In the genomic region with DNA sequence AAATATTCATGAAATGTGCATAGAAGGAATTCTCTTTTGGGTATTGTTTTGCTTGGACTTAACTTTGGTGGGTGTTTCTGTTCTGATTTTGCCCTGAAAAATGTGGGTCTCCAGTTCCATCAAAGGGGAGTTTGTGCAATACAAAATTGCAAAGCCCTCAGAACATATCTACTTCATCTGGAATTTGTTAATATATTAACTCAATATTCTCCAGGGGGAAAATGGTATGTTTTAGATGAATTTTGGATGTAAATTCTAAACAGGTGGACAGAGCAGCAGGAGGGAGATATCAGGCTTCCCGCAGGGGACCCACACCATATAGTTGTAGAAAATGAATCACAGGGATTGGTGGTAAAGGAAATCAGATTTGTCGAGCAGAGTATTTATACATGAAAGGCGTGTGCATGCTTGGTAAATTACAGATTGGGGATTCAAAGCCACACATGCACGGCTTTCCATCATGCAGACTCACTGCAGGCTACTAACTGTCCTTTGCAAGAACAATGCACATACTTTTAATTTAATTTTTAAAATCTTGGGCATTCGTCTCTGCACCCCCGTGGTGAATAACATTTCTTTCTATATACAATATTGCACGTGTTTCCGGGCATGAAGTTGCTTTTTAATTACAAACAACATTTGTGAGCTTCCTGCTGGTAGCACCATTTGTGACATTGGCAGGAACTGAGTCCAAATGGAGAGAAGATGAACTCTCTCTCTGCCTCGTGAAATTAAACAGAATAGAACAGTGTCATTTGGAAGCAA, we compare ENCODE assay signal across 13 mouse cellular contexts.
DNase-seq lines count a peak whose midpoint lies in the region; ATAC-seq and TF ChIP-seq lines count a peak whose summit lies in the region.
"Had no signal": no experiment of that assay in that cellular context is flagged by ENCODE, and none has a peak within 500 bp of the region (broad histone marks: within the 10 kb centered on the region; RNA-seq: fewer than 3 reads in every experiment).

No protein-coding gene starts in this region.

- H3K4me1 ChIP-seq in forebrain, embryonic 15.5 days = peaks cover 11% of the 10 kb centered on the region; the same call in 1 of the 2 replicates
- peaks cover 10% of the 10 kb centered on the region for H3K4me1 ChIP-seq in forebrain, embryonic 13.5 days
- no peaks in the 10 kb centered on the region for H3K4me1 ChIP-seq in lung, embryonic 15.5 days
- H3K4me1 ChIP-seq in limb, embryonic 14.5 days (ENCODE audit: control insufficient read depth, insufficient read depth, low read length) = peaks cover 10% of the 10 kb centered on the region; the same call in 1 of the 2 replicates
- peaks cover 12% of the 10 kb centered on the region; the same call in 1 of the 2 replicates for H3K4me1 ChIP-seq in midbrain, embryonic 10.5 days

- H3K4me2 ChIP-seq in forebrain, embryonic 15.5 days (replicated peaks) = no peak overlapping the region
- H3K4me2 ChIP-seq in forebrain, embryonic 13.5 days = no peak overlapping the region
- H3K4me2 ChIP-seq in lung, embryonic 15.5 days = no peak overlapping the region
- no peak overlapping the region for H3K4me2 ChIP-seq in limb, embryonic 14.5 days (replicated peaks; ENCODE audit: low read depth, low read length, severe bottlenecking)

- DNase-seq in lung, postnatal 10 days = no peak
- peak; percentile 61 to 69 for DNase-seq in cerebellum, postnatal 10 days
- peak; percentile 19 for DNase-seq in limb, embryonic 14.5 days (ENCODE audit: low spot score)
- no peak for DNase-seq in kidney, postnatal 36 days
- no peak for DNase-seq in midbrain, embryonic 10.5 days (ENCODE audit: low spot score)
- DNase-seq: adrenal gland, postnatal 25 days; heart, postnatal 10 days; right cerebral cortex, postnatal 14 days; thymus, adult 2 months had no signal

- no peak overlapping the region for H3K9ac ChIP-seq in forebrain, embryonic 15.5 days (replicated peaks)
- no peak overlapping the region for H3K9ac ChIP-seq in forebrain, embryonic 13.5 days
- H3K9ac ChIP-seq in lung, embryonic 15.5 days = no peak overlapping the region
- H3K9ac ChIP-seq in limb, embryonic 14.5 days (ENCODE audit: low read depth, low read length, severe bottlenecking) = no peak overlapping the region
- H3K9ac ChIP-seq: liver, embryonic 14.5 days had no signal

- no peaks in the 10 kb centered on the region for H3K27me3 ChIP-seq in forebrain, embryonic 15.5 days
- H3K27me3 ChIP-seq in forebrain, embryonic 13.5 days = no peaks in the 10 kb centered on the region
- no peaks in the 10 kb centered on the region for H3K27me3 ChIP-seq in lung, embryonic 15.5 days
- no peaks in the 10 kb centered on the region for H3K27me3 ChIP-seq in limb, embryonic 14.5 days (ENCODE audit: control insufficient read depth, insufficient read depth, low read length)
- no peaks in the 10 kb centered on the region for H3K27me3 ChIP-seq in midbrain, embryonic 10.5 days (ENCODE audit: low read depth, poor library complexity, severe bottlenecking)

- ATAC-seq in forebrain, embryonic 15.5 days (replicated peaks) = no peak
- ATAC-seq in forebrain, embryonic 13.5 days = no peak
- no peak for ATAC-seq in lung, embryonic 15.5 days (ENCODE audit: borderline replicate concordance, extremely low read depth, low FRiP score, low TSS enrichment)
- peak; percentile 70 for ATAC-seq in limb, embryonic 14.5 days (ENCODE audit: low FRiP score, low read depth)

- H3K9me3 ChIP-seq in forebrain, embryonic 15.5 days = no peaks in the 10 kb centered on the region
- H3K9me3 ChIP-seq in forebrain, embryonic 13.5 days (replicated peaks) = no peaks in the 10 kb centered on the region
- no peaks in the 10 kb centered on the region for H3K9me3 ChIP-seq in lung, embryonic 15.5 days
- H3K9me3 ChIP-seq in limb, embryonic 14.5 days (ENCODE audit: control insufficient read depth, low read length) = no peaks in the 10 kb centered on the region
- no peaks in the 10 kb centered on the region for H3K9me3 ChIP-seq in midbrain, embryonic 10.5 days (replicated peaks)

- TF ChIP-seq POLR2A in limb, embryonic 14.5 days (IDR thresholded peaks at IDR 0.05; ENCODE audit: borderline replicate concordance, extremely low read depth, insufficient read depth, insufficient read length) = no peak

- 56% methylated on average over 9 of the region's 9 CpGs for WGBS in forebrain, embryonic 15.5 days
- 66% methylated on average over 9 of the region's 9 CpGs for WGBS in forebrain, embryonic 13.5 days
- WGBS in lung, embryonic 15.5 days = 69% methylated on average over 9 of the region's 9 CpGs
- 39% methylated on average over 9 of the region's 9 CpGs for WGBS in limb, embryonic 14.5 days
- 79% methylated on average over 9 of the region's 9 CpGs for WGBS in midbrain, embryonic 10.5 days

- no peak overlapping the region for H3K4me3 ChIP-seq in forebrain, embryonic 15.5 days
- no peak overlapping the region for H3K4me3 ChIP-seq in forebrain, embryonic 13.5 days
- no peak overlapping the region for H3K4me3 ChIP-seq in lung, embryonic 15.5 days
- no peak overlapping the region for H3K4me3 ChIP-seq in limb, embryonic 14.5 days (replicated peaks; ENCODE audit: low read length)
- no peak overlapping the region for H3K4me3 ChIP-seq in midbrain, embryonic 10.5 days

- H3K27ac ChIP-seq in forebrain, embryonic 15.5 days (replicated peaks) = peak overlapping the region; percentile 49
- no peak overlapping the region for H3K27ac ChIP-seq in forebrain, embryonic 13.5 days
- 0 out of 2 replicates have a peak overlapping the region, but pooled peaks have one; percentile 33 for H3K27ac ChIP-seq in lung, embryonic 15.5 days
- no peak overlapping the region for H3K27ac ChIP-seq in limb, embryonic 14.5 days (replicated peaks; ENCODE audit: low read depth, low read length)
- H3K27ac ChIP-seq in midbrain, embryonic 10.5 days (replicated peaks) = no peak overlapping the region
- H3K27ac ChIP-seq: liver, embryonic 14.5 days had no signal

- H3K36me3 ChIP-seq in forebrain, embryonic 15.5 days = no peaks in the 10 kb centered on the region
- no peaks in the 10 kb centered on the region for H3K36me3 ChIP-seq in forebrain, embryonic 13.5 days (ENCODE audit: poor library complexity, severe bottlenecking)
- H3K36me3 ChIP-seq in lung, embryonic 15.5 days = no peaks in the 10 kb centered on the region
- H3K36me3 ChIP-seq in limb, embryonic 14.5 days (ENCODE audit: control insufficient read depth, insufficient read depth, low read length) = no peaks in the 10 kb centered on the region
- no peaks in the 10 kb centered on the region for H3K36me3 ChIP-seq in midbrain, embryonic 10.5 days

Comparison
In these comparisons a context has a peak if more than half of its experiments do, and no peak if none do; other contexts are left out.
1. H3K27ac ChIP-seq: peak in forebrain, embryonic 15.5 days (single experiment) and lung, embryonic 15.5 days (single experiment); none in forebrain, embryonic 13.5 days (single experiment), limb, embryonic 14.5 days (single experiment) and midbrain, embryonic 10.5 days (single experiment).
2. DNase-seq: peak in cerebellum, postnatal 10 days (2 of 2) and limb, embryonic 14.5 days (single experiment); none in lung, postnatal 10 days (single experiment), kidney, postnatal 36 days (0 of 2) and midbrain, embryonic 10.5 days (single experiment).